Mouse (Mus musculus) left cerebral cortex, adult 2 months (tissue): ENCODE data around the gene Cemip. TPM values are rescaled to one million over a fixed set of nuclear protein-coding genes. Genes with fewer than 3 reads are reported as not detected.

Experiments
- DNase-seq, 2 experiments: peaks; one replicate each; pipeline ENCODE4 v3.0.0; 2021 to 2022; ENCODE audit warnings: low spot score in 2 of 2, mixed read lengths in 1 of 2; ENCODE audit errors: extremely low spot score in 1 of 2
- H3K27ac ChIP-seq: fragments of 200-600 bp; 2 replicates; pipeline ENCODE4 v1.8.1; 2022
- H3K4me3 ChIP-seq: fragments of 200-600 bp; 2 replicates; pipeline ENCODE4 v1.8.1; 2022
- CTCF ChIP-seq: fragments of 200-600 bp; IDR thresholded peaks from 2 replicates; pipeline ENCODE4 v1.8.1; 2022; ENCODE audit warnings: antibody characterized with exemption, mild to moderate bottlenecking, moderate library complexity
- intact Hi-C: fragments of 180-260 bp; cut with DNase I; formaldehyde crosslinking; loops from one replicate; pipeline ENCODE4 v1.15.1; 2025
- total RNA-seq, 2 experiments: library from RNA; stranded (reverse); gene quantifications; 2 replicates each; pipeline ENCODE4 v1.2.3; 2021

The Cemip gene
- total RNA-seq, 2 experiments from 2014 or later = 16.3 to 16.9 TPM

GRCm38 (mm10) chr7:84019381-84019780 is 66.9 kb downstream of the Cemip start:
- TF ChIP-seq CTCF = no peak
- no peak overlapping the region for H3K27ac ChIP-seq
- no peak overlapping the region for H3K4me3 ChIP-seq
- no peak for DNase-seq
- intact Hi-C loops = no loop called here

DNA sequence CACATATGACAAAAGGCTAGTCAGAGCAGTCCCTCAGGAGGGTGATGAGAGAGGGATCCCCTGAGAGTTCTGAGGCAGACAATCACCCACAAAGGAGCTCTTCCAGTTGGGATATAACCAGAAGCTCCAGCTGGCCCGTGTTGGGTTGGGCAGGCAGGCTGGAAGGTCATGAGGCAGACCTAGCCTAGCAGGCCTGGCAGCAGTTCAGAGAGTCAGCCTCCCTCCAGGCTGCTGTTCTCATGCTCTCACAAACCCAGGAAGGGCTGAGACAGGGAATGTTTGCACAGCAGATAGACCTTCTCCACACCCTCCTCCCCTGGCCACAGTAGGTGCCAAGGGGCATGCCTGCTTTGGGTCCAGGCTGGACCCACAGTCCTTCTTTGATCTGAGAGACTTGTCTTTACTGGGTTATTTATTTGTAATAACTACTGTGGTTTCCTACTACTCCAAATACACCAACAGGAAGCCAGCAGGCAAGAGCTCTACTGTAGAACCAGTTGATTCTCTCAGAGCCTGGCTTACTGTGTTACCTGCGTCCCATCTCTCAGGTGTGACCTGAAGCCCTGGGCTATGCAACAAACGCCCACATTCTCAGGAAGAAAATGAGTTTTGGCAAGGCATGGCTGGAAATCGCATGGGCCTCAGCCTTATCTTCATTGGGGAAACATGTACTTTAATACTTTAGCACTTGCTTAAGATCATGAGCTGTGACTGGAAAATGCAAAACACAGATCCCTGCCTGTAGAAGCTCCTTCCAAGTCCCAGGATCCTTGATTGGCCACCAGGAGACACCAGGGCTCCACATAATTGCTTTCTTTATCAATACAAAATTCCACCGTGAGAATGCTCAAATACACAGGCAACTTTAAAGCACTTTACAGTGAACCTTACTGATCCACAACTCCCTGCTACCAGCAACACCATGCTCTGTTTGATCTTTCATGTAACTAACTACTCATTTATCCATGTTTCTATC is 67.7 kb downstream of the Cemip start:
- no peak for TF ChIP-seq CTCF
- Histone ChIP-seq H3K4me3 (no peak overlapping the region), H3K27ac (no peak overlapping the region)
- DNase-seq = no peak
- intact Hi-C loops = no loop called here

- DNase-seq = no peak
- Histone ChIP-seq H3K27ac (no peak overlapping the region), H3K4me3 (no peak overlapping the region)
- TF ChIP-seq CTCF = no peak
- intact Hi-C loops = no loop called here
Observed at GRCm38 (mm10) chr7:84015050-84015449, 71.3 kb downstream of the Cemip start.

GRCm38 (mm10) chr7:84013656-84014055 is 72.6 kb downstream of the Cemip start:
- intact Hi-C loops = no loop called here
- no peak for TF ChIP-seq CTCF
- DNase-seq = no peak
- no peak overlapping the region for H3K27ac ChIP-seq
- no peak overlapping the region for H3K4me3 ChIP-seq

DNA sequence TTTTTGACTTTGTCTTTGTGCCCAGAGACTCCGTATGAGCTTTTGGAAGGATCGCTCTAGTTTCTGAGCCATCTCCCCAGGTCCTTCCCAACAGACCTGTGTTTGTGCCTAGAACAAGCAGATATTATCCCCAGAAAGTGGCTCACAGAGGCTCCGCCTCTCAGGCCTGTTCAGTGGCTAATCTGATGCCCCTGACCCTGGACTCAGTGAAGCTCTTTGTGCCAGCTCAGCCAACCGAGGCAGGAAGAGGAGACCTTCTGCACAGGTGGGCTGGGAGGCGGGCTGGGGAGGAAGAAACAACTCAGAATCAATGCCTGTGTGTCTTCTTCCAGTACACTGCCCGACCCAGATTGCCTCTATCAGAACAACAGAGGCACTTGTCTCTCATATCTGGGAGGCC is 81.9 kb downstream of the Cemip start:
- intact Hi-C loops = no loop called here
- no peak for TF ChIP-seq CTCF
- Histone ChIP-seq H3K4me3 (no peak overlapping the region), H3K27ac (no peak overlapping the region)
- DNase-seq = no peak

DNA sequence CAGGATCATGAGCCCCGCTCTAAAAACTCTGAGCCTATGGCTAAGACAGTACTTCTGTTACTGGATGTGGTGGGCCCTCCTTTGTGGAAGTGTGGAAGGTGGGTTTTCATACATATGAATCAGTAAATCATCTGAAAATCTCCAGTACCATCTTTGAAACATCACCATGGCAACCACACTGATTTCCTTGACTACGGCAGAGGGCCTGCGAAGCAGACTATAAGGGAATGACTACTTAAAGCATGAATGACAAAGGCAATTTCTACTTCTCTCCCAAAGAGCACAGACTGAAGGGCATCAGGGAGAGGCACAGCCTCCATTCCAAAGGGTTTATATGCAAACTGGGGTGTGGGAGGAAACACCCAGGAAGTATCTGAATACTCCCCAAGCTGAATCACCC is 84.8 kb downstream of the Cemip start:
- intact Hi-C loops = no loop called here
- no peak for TF ChIP-seq CTCF
- 0 out of 2 replicates have a peak overlapping the region, but pooled peaks have one; percentile 15 for H3K27ac ChIP-seq
- DNase-seq = no peak
- no peak overlapping the region for H3K4me3 ChIP-seq

GRCm38 (mm10) chr7:84000671-84001070 is 85.6 kb downstream of the Cemip start:
- no peak for DNase-seq
- no peak for TF ChIP-seq CTCF
- no peak overlapping the region for H3K27ac ChIP-seq
- no peak overlapping the region for H3K4me3 ChIP-seq
- intact Hi-C loops = no loop called here

- intact Hi-C loops = no loop called here
- no peak overlapping the region for H3K27ac ChIP-seq
- TF ChIP-seq CTCF = no peak
- DNase-seq = no peak
- no peak overlapping the region for H3K4me3 ChIP-seq
Observed at GRCm38 (mm10) chr7:83999647-84000046, 86.7 kb downstream of the Cemip start.

- no peak for TF ChIP-seq CTCF
- intact Hi-C loops = no loop called here
- no peak for DNase-seq
Observed at GRCm38 (mm10) chr7:83994348-83994747, 92.0 kb downstream of the Cemip start.

DNA sequence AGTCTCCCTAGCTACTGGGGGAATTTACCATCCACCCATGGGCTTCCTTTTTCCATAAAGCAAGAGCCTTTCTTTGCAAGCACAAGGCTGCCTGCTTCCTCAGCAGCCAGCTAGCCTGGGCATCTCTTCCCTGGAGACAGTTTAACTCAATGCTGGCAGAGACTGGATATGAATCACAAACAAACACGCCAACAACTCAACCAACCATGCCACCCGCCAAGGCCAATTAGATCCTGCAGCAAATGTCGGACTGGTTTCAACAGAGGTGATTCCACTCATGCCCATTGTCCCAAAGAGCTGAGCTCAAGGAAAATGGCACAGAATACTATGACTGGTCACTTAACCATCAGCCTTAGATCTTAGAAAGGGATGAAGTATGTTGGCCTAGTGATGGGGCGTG is 97.0 kb downstream of the Cemip start:
- intact Hi-C loops = no loop called here
- DNase-seq = no peak
- H3K27ac ChIP-seq = no peak overlapping the region
- TF ChIP-seq CTCF = no peak
- H3K4me3 ChIP-seq = no peak overlapping the region

More at GRCm38 (mm10) chr7:83994348-83994747, 92.0 kb downstream of the Cemip start:
- Histone ChIP-seq H3K27ac (no peak overlapping the region), H3K4me3 (no peak overlapping the region)

DNA sequence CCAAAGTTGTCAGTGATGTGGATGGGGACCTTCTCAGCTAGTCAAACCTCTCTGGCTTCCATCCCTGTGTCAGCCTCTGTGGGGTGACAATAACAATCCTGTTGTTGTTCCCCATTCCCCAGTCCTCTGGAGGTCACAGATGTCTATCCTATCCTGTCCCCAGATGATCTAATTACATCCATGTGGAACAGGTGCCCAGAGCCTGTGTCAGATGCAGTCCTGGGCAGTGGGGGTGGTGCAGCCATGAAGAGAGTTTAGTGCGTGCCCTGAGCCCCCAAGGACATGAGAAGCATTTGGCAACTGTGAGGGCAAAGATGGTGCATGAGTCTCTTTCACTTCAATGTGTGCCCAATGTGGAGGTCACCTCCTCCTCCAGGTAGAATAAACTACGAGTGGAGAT is 100.6 kb downstream of the Cemip start:
- no peak for DNase-seq
- intact Hi-C loops = no loop called here
- Histone ChIP-seq H3K4me3 (no peak overlapping the region), H3K27ac (no peak overlapping the region)
- TF ChIP-seq CTCF = no peak

GRCm38 (mm10) chr7:83982566-83982965 is 103.7 kb downstream of the Cemip start:
- DNase-seq = no peak
- Histone ChIP-seq H3K27ac (no peak overlapping the region), H3K4me3 (no peak overlapping the region)
- no peak for TF ChIP-seq CTCF
- intact Hi-C loops = no loop called here

GRCm38 (mm10) chr7:83978945-83979536 is 107.3 kb downstream of the Cemip start:
- DNase-seq = no peak
- no peak for TF ChIP-seq CTCF
- H3K4me3 ChIP-seq = no peak overlapping the region
- no peak overlapping the region for H3K27ac ChIP-seq
- intact Hi-C loops = no loop called here
